Mouse (Mus musculus) limb, embryonic 11.5 days (tissue): ENCODE data around the gene Mgat4c. TPM values are rescaled to one million over a fixed set of nuclear protein-coding genes. Genes with fewer than 3 reads are reported as not detected.

Experiments used
- ATAC-seq: fragments of 200-750 bp; cut with Nextera tagmentation; 2 replicates; pipeline ENCODE4 v1.8.0; 2017; ENCODE audit warnings: low read depth; ENCODE audit not compliant: insufficient number of reproducible peaks, low FRiP score, low TSS enrichment
- DNase-seq: peaks from one replicate; pipeline ENCODE4 v3.0.0-alpha.2; 2015; ENCODE audit warnings: low spot score
- H3K27ac ChIP-seq: fragments of 300-500 bp; sonication (generic); replicated peaks from 2 replicates; pipeline ENCODE4 v1.5.1; 2014; ENCODE audit warnings: low read depth, mild to moderate bottlenecking, low read length
- H3K27me3 ChIP-seq: fragments of 300-500 bp; sonication (generic); 2 replicates; pipeline ENCODE4 v1.6.1; 2014; ENCODE audit warnings: mild to moderate bottlenecking, low read length, mixed read lengths; ENCODE audit not compliant: control insufficient read depth, insufficient read depth
- H3K36me3 ChIP-seq: fragments of 300-500 bp; sonication (generic); 2 replicates; pipeline ENCODE4 v1.6.1; 2014; ENCODE audit warnings: mild to moderate bottlenecking, low read length, moderate library complexity, mixed read lengths; ENCODE audit not compliant: control insufficient read depth, insufficient read depth
- H3K4me1 ChIP-seq: fragments of 300-500 bp; sonication (generic); 2 replicates; pipeline ENCODE4 v1.6.1; 2014; ENCODE audit warnings: low read length, mixed read lengths; ENCODE audit not compliant: control insufficient read depth, insufficient read depth
- H3K4me2 ChIP-seq: fragments of 300-500 bp; sonication (generic); 2 replicates; pipeline ENCODE4 v1.6.1; 2014; ENCODE audit warnings: low read depth, mild to moderate bottlenecking, moderate library complexity; ENCODE audit not compliant: severe bottlenecking
- H3K4me3 ChIP-seq: fragments of 300-500 bp; sonication (generic); 2 replicates; pipeline ENCODE4 v1.5.1; 2014; ENCODE audit warnings: low read depth, low read length
- H3K9ac ChIP-seq: fragments of 300-500 bp; sonication (generic); 2 replicates; pipeline ENCODE4 v1.6.1; 2014; ENCODE audit warnings: mild to moderate bottlenecking, low read length
- H3K9me3 ChIP-seq: fragments of 300-500 bp; sonication (generic); 2 replicates; pipeline ENCODE4 v1.6.1; 2016; ENCODE audit warnings: low read length; ENCODE audit not compliant: control insufficient read depth
- WGBS: fragments of 180-500 bp; shearing (Covaris S2); extraction: QIAGEN DNeasy Blood & Tissue Kit; methylation state at CpG from one replicate; pipeline ENCODE4 v1.1.7; 2014; 5-methylcytosine and 5-hydroxymethylcytosine counted together
- polyA plus RNA-seq: library from polyadenylated mRNA; unstranded; fragments of >200 nt; fragmentation: Nextera tagmentation; extraction: Ambion mirVana; gene quantifications from 2 replicates; pipeline ENCODE4 v1.2.1, GENCODE M21; 2014

The Mgat4c gene
- polyA plus RNA-seq, 1 experiment from 2014 or later: 0.45 TPM

GRCm38 (mm10) chr10:102056218-102056617 is 374.9 kb downstream of the Mgat4c start:
- H3K36me3 ChIP-seq: no peaks in the 10 kb centered on the region
- no peak for DNase-seq
- no peak for ATAC-seq
- H3K4me1 ChIP-seq: no peaks in the 10 kb centered on the region
- no peaks in the 10 kb centered on the region for H3K27me3 ChIP-seq
- no peak overlapping the region for H3K9ac ChIP-seq
- WGBS: 86% methylated on average over 3 of the region's 3 CpGs
- H3K4me2 ChIP-seq: no peak overlapping the region
- no peaks in the 10 kb centered on the region for H3K9me3 ChIP-seq
- no peak overlapping the region for H3K27ac ChIP-seq
- H3K4me3 ChIP-seq: no peak overlapping the region

DNA sequence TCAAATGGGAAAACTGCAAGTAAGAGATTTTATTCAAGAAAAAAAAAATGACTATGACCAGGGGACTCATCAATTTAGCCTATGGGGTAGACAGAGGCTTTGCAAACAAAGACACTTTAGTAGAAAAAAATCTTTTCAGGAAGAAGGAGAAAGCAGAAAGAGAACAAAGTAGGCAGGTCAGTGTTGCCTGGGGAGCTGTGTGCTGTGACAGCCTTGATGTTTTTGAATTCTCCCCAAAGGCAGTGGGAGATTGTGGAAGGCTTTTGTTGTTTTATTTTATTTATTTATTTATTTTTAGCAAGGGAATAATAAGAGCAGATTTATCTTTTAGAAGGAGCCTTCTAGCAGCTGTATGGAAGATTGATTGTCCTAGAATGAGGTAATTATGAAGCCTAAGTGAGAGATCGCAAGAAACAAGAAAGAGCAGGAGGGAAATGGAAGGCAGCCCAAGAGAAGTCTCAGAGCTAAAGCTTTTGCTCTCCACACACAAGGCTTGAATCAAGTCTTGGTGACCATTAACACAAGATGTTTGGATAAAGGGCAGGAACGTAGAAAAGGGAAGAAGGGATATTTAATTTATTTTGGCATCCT is 375.8 kb downstream of the Mgat4c start:
- DNase-seq: no peak
- H3K27ac ChIP-seq: no peak overlapping the region
- H3K27me3 ChIP-seq: no peaks in the 10 kb centered on the region
- no peaks in the 10 kb centered on the region for H3K9me3 ChIP-seq
- H3K4me1 ChIP-seq: no peaks in the 10 kb centered on the region
- no peak overlapping the region for H3K9ac ChIP-seq
- no peak for ATAC-seq
- H3K4me3 ChIP-seq: no peak overlapping the region
- no peak overlapping the region for H3K4me2 ChIP-seq
- H3K36me3 ChIP-seq: no peaks in the 10 kb centered on the region
- WGBS: 43% methylated on average over 2 of the region's 2 CpGs

DNA sequence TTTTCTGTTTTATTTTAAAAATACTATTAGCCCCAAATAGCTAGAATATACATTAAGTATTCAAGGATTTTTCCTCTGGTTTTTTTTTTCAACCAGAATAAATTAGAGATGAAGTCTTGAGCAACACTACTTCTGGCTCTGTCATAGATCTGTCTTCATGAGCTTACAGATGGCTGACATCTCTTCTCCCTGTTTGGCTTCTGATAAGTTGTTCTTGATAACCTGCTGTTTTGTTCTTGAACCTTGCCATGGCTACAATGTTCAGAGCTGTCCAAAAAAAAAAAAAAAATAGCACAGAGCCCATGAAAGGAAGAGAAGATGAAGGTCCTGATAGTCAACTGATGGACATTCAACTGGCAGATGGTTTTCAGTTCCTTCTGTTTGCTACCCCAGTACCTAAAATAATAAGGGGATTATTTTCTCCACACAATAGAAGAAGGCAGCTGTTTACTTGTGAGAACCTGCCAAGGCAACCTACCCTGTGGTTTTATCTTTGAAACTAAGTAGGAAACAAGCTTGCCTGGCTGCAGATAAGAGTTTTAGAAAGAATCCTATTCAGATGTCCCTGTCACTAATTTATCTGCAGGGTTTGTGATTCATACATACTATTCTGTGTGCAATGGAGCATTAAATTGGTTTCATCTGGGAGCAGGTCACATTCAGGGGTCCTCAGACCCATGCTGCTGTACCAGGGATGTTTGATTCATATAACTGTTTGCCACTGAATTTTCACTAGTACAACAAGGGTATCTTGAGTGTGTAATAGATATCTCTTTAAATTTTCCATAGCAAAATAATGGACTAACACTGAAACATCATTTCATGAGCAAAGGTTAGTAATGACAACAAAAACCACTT is 393.5 kb downstream of the Mgat4c start:
- Histone ChIP-seq H3K4me1 (no peaks in the 10 kb centered on the region), H3K36me3 (no peaks in the 10 kb centered on the region), H3K27me3 (no peaks in the 10 kb centered on the region), H3K4me2 (no peak overlapping the region), H3K9ac (no peak overlapping the region), H3K27ac (no peak overlapping the region), H3K4me3 (no peak overlapping the region), H3K9me3 (no peaks in the 10 kb centered on the region)
- no peak for DNase-seq
- ATAC-seq: no peak

GRCm38 (mm10) chr10:102123153-102123552 is 441.9 kb downstream of the Mgat4c start:
- WGBS: 64% methylated on average over 1 of the region's 1 CpGs
- no peak overlapping the region for H3K27ac ChIP-seq
- ATAC-seq (no peak), DNase-seq (no peak)
- H3K27me3 ChIP-seq: no peaks in the 10 kb centered on the region
- H3K9ac ChIP-seq: no peak overlapping the region
- H3K4me2 ChIP-seq: no peak overlapping the region
- H3K9me3 ChIP-seq: no peaks in the 10 kb centered on the region
- H3K36me3 ChIP-seq: no peaks in the 10 kb centered on the region
- no peak overlapping the region for H3K4me3 ChIP-seq
- no peaks in the 10 kb centered on the region for H3K4me1 ChIP-seq

- ATAC-seq (no peak), DNase-seq (no peak)
- Histone ChIP-seq H3K27me3 (no peaks in the 10 kb centered on the region), H3K36me3 (no peaks in the 10 kb centered on the region), H3K4me2 (no peak overlapping the region), H3K4me3 (no peak overlapping the region), H3K9me3 (no peaks in the 10 kb centered on the region), H3K27ac (no peak overlapping the region), H3K4me1 (no peaks in the 10 kb centered on the region), H3K9ac (no peak overlapping the region)
- WGBS: 84% methylated on average over 4 of the region's 4 CpGs
Measured at GRCm38 (mm10) chr10:102127340-102127739, 446.1 kb downstream of the Mgat4c start.

DNA sequence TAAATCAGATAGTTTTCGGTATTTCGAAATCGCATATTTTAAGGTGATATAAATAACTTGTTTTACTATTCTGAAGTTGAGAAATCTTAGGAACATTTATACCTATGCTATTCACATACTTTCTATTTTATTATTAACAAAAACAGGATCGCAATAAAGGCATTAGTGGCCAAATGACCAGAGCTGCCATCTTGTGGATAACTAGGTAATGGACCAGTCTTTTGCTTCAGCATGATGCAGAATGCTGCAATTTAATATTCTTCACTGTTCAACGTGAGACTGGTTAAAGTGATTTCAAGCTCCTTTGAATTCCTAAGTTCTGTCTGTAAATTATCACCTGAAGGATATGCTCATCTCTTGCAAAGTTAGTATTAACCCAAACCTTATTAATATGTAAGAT is 473.6 kb downstream of the Mgat4c start:
- no peak overlapping the region for H3K27ac ChIP-seq
- H3K36me3 ChIP-seq: no peaks in the 10 kb centered on the region
- DNase-seq (no peak), ATAC-seq (no peak)
- no peaks in the 10 kb centered on the region for H3K4me1 ChIP-seq
- no peak overlapping the region for H3K4me3 ChIP-seq
- 81% methylated on average over 5 of the region's 5 CpGs for WGBS
- H3K4me2 ChIP-seq: no peak overlapping the region
- H3K27me3 ChIP-seq: no peaks in the 10 kb centered on the region
- no peak overlapping the region for H3K9ac ChIP-seq
- H3K9me3 ChIP-seq: no peaks in the 10 kb centered on the region

GRCm38 (mm10) chr10:102155853-102156252 is 474.6 kb downstream of the Mgat4c start:
- no peak for DNase-seq
- Histone ChIP-seq H3K9me3 (no peaks in the 10 kb centered on the region), H3K4me2 (no peak overlapping the region), H3K4me3 (no peak overlapping the region), H3K36me3 (no peaks in the 10 kb centered on the region), H3K9ac (no peak overlapping the region), H3K27ac (no peak overlapping the region), H3K4me1 (no peaks in the 10 kb centered on the region), H3K27me3 (no peaks in the 10 kb centered on the region)
- no peak for ATAC-seq
- 39% methylated on average over 1 of the region's 1 CpGs for WGBS

DNA sequence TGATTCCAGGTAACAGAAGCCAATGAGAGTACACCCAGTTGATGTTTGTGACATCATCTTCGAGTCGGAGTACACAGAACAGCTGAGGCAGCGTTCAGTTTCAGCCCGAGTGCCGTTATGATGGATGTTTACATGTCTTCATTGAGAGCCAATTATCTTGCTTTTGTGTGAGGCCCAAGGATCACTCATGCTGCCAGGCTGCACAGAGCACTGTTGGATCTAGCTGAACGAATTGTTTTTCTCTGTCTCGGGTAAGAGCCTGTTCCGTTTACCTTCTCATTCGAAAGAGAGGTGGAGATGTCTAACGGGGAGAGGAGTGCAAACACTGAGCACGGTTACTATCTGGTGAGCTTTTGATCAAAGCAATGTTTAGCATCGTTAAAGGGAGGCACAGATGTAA is 477.5 kb downstream of the Mgat4c start:
- no peaks in the 10 kb centered on the region for H3K36me3 ChIP-seq

More for the DNA sequence above, 477.5 kb downstream of the Mgat4c start:
- H3K27me3 ChIP-seq: no peaks in the 10 kb centered on the region
- H3K4me3 ChIP-seq: no peak overlapping the region
- 24% methylated on average over 12 of the region's 12 CpGs for WGBS
- no peak for DNase-seq
- no peaks in the 10 kb centered on the region for H3K4me1 ChIP-seq
- H3K4me2 ChIP-seq: no peak overlapping the region
- no peak overlapping the region; the same call in 1 of the 2 replicates for H3K9ac ChIP-seq
- ATAC-seq: no peak
- H3K27ac ChIP-seq: no peak overlapping the region
- H3K9me3 ChIP-seq: no peaks in the 10 kb centered on the region
